Mouse (Mus musculus): Measurements from ENCODE around the gene Samhd1. TPM values are rescaled to one million over a fixed set of nuclear protein-coding genes. Genes with fewer than 3 reads are reported as not detected.

Gene Samhd1
- polyA plus RNA-seq, 1 experiment from 2014 or later, result 12.0 TPM

DNA sequence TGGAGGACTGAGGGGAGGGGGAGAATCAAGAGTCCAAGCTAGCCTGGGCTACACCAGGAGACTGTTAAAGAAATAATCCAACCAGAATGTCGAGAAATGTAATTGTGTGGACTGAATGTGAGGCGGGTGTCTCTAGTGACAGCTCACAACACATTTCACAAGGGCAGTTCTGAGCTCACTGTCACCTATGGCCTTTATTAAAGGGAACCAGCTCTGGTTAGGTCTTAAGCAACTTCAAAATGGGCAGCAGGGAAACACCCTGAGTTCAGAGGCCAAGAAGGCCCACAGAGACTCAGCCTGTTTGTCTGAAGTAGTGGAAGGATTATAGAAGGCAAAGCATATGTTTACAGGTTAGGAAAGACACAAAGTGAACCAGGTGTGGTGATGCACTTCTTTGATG lies 18.2 kb upstream of the Samhd1 start:
- no peaks in the 10 kb centered on the region for H3K9me3 ChIP-seq
- H3K27me3 ChIP-seq, result no peaks in the 10 kb centered on the region
- no peak overlapping the region for H3K27ac ChIP-seq (replicated peaks)
- H3K4me2 ChIP-seq, result no peak overlapping the region
- H3K4me3 ChIP-seq, result no peak overlapping the region
- H3K4me1 ChIP-seq (replicated peaks), result no peaks in the 10 kb centered on the region
- H3K9ac ChIP-seq, result no peak overlapping the region
- no peak for ATAC-seq (ENCODE audit: low read depth)
- H3K36me3 ChIP-seq, result peaks cover 70% of the 10 kb centered on the region
- WGBS, result 90% methylated on average over 2 of the region's 2 CpGs

DNA sequence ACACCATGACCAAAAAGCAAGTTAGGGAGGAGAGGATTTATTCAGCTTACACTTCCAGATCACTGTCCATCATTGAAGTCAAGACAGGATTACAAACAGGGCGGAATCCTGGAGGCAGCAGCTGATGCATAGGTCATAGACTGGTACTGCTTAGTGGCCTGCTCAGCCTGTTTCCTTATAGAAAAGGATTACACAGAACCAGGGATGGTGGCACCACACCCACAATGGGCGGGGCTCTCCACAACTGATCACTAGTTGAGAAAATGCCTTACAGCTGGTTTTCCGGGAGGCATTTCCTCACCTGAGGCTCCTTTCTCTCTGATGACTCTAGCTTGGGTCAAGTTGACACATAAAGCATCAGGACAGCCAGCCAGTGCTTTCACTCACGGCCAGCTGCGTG lies 13.4 kb upstream of the Samhd1 start:
- H3K36me3 ChIP-seq, result peaks cover 56% of the 10 kb centered on the region
- H3K4me2 ChIP-seq, result no peak overlapping the region
- H3K27me3 ChIP-seq, result no peaks in the 10 kb centered on the region
- no peak for ATAC-seq (ENCODE audit: low read depth)
- WGBS, result 92% methylated on average over 5 of the region's 5 CpGs
- H3K4me1 ChIP-seq (replicated peaks), result no peaks in the 10 kb centered on the region
- H3K9ac ChIP-seq, result no peak overlapping the region
- no peaks in the 10 kb centered on the region for H3K9me3 ChIP-seq
- no peak overlapping the region for H3K27ac ChIP-seq (replicated peaks)
- H3K4me3 ChIP-seq, result no peak overlapping the region

DNA sequence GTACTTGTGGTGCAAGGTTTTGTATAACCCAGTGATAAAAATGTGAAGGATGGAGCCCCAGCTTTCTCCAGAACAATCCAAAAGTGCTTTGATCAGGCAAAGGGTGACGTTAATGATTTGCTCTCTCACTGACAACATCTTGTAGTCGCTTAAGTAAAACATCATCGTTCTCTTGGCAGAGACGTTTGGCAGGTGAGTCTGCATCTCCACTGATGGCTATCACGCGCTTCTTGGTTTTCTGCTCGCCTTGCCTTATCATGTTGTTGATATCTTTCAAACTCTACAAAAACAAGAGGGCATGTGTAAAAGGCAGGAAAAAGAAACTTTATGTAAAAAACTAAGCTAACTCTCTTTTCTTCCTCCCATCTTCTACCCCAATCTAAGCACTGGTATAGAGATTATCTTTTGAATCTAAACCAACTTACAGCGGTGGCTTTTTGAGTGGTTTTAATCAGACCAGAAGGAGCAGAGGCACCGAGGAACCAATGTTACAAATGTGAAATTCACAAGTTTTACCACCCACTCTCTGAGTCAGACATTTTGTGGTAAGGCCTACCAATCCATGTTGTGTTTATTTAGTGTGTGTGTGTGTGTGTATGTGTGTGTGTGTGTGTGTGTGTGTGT lies 12.4 kb upstream of the Samhd1 start:
- no peak overlapping the region for H3K9ac ChIP-seq
- peaks cover 50% of the 10 kb centered on the region for H3K36me3 ChIP-seq
- no peaks in the 10 kb centered on the region for H3K4me1 ChIP-seq (replicated peaks)
- WGBS, result 91% methylated on average over 9 of the region's 9 CpGs
- H3K27ac ChIP-seq (replicated peaks), result no peak overlapping the region
- no peaks in the 10 kb centered on the region for H3K9me3 ChIP-seq
- no peak for ATAC-seq (ENCODE audit: low read depth)
- H3K4me2 ChIP-seq, result no peak overlapping the region
- H3K4me3 ChIP-seq, result no peak overlapping the region
- H3K27me3 ChIP-seq, result no peaks in the 10 kb centered on the region

DNA sequence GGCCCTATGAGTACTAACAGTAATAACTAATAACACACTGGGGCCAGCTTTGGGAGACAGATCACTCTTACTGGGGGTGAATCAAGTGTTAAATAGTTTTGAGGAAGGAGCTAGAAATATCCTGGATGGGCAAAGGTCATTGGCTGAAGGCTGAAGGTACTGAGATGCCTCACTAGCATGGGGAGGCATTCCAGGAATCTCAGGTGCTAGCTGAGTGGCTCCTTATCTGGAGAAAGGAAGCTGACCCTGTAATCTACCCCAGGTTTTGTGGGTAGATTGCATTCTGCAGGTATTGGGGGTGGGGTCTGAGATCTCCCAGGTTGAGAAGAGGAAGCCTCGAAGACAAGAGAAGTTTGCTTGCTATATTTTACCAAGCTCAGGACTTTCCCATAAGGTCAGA lies 10.1 kb upstream of the Samhd1 start:
- WGBS, result 76% methylated on average over 1 of the region's 1 CpGs
- H3K27me3 ChIP-seq, result no peaks in the 10 kb centered on the region
- H3K4me2 ChIP-seq, result no peak overlapping the region
- no peak for ATAC-seq (ENCODE audit: low read depth)
- H3K9me3 ChIP-seq, result 0 out of 2 replicates have a peak, but pooled peaks cover 4% of the 10 kb centered on the region
- peaks cover 29% of the 10 kb centered on the region for H3K36me3 ChIP-seq
- H3K27ac ChIP-seq (replicated peaks), result no peak overlapping the region
- no peaks in the 10 kb centered on the region for H3K4me1 ChIP-seq (replicated peaks)
- H3K4me3 ChIP-seq, result no peak overlapping the region
- no peak overlapping the region for H3K9ac ChIP-seq

DNA sequence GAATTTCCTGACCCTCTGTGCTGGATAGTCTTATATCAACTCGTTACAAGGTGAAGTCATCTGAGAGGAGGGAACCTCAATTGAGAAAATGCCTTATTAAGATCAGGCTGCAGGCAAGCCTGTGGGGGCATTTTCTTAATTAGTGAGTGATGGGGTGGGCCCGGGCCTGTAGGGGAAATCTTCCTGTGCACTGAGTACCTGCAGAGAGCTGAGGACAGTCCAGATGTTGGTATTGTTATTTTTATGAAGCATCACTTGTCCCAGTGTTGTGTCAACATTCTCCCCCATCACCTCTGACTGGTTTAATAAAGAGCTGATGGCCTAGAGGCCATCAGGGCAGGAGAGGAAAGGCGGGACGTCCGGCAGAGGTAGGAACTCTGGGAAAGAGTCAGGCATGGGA lies 9.1 kb upstream of the Samhd1 start:
- ATAC-seq (ENCODE audit: low read depth), result no peak
- Histone ChIP-seq H3K4me1 (replicated peaks) (no peaks in the 10 kb centered on the region), H3K27ac (replicated peaks) (no peak overlapping the region), H3K27me3 (no peaks in the 10 kb centered on the region), H3K36me3 (peaks cover 19% of the 10 kb centered on the region), H3K4me2 (no peak overlapping the region), H3K9ac (no peak overlapping the region), H3K9me3 (peaks cover 12% of the 10 kb centered on the region; the same call in 1 of the 2 replicates), H3K4me3 (no peak overlapping the region)
- 85% methylated on average over 5 of the region's 5 CpGs for WGBS

DNA sequence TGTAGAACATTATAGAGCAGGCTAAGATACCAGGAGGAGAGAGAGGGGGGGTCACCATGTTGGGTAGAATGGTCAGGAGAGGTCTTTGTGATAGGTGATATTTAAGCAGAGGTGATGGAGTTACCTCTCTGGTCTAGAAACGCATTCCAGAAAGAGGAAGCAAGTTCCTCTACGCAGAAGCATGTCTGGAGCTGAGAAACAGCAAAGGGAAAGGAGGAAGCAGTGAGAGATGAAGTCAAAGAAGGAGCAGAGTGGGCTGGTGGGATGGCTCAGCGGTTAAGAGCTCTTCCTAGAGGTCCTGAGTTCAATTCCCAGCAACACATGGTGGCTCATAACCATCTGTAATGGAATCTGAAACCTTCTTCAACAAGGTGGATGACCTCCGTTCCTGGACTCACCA lies 6.9 kb upstream of the Samhd1 start:
- no peak overlapping the region for H3K9ac ChIP-seq
- H3K9me3 ChIP-seq, result peaks cover 12% of the 10 kb centered on the region; the same call in 1 of the 2 replicates
- H3K4me3 ChIP-seq, result no peak overlapping the region
- no peak for ATAC-seq (ENCODE audit: low read depth)
- H3K27ac ChIP-seq (replicated peaks), result no peak overlapping the region
- H3K36me3 ChIP-seq, result peaks cover 2% of the 10 kb centered on the region; the same call in 1 of the 2 replicates
- H3K27me3 ChIP-seq, result no peaks in the 10 kb centered on the region
- H3K4me1 ChIP-seq (replicated peaks), result no peaks in the 10 kb centered on the region
- H3K4me2 ChIP-seq, result no peak overlapping the region
- WGBS, result 89% methylated on average over 4 of the region's 4 CpGs

DNA sequence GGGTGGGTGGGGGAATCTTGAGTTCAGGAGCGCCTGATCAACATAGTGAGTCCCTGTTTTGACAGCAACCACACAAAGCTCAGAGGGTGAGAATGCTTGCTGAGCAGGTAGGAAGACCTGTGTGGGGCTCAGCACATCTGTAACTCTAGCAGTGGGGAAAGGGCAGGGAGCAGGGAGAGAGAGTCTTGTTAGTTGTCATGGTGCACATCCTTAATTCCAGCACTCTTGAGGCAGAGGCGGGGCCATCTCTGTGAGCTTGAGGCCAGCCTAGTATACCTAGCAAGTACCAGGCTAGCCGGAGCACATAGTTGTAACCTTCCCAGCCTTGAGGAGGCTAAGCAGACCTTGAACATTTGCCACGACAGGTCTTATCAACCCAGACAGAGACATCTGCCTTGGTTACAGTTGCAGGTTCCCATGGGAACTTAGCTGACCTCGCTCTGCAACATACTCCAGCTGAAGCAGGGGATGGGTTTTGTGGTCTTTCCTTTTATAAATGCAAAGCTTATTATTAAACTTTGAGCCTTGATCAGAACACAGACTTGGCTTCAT lies 4.3 kb upstream of the Samhd1 start:
- 93% methylated on average over 5 of the region's 5 CpGs for WGBS
- Histone ChIP-seq H3K9ac (no peak overlapping the region), H3K27me3 (no peaks in the 10 kb centered on the region), H3K4me2 (no peak overlapping the region), H3K4me3 (no peak overlapping the region), H3K27ac (replicated peaks) (no peak overlapping the region), H3K9me3 (peaks cover 12% of the 10 kb centered on the region; the same call in 1 of the 2 replicates), H3K36me3 (no peaks in the 10 kb centered on the region), H3K4me1 (replicated peaks) (peaks cover 6% of the 10 kb centered on the region)
- ATAC-seq (ENCODE audit: low read depth), result no peak

DNA sequence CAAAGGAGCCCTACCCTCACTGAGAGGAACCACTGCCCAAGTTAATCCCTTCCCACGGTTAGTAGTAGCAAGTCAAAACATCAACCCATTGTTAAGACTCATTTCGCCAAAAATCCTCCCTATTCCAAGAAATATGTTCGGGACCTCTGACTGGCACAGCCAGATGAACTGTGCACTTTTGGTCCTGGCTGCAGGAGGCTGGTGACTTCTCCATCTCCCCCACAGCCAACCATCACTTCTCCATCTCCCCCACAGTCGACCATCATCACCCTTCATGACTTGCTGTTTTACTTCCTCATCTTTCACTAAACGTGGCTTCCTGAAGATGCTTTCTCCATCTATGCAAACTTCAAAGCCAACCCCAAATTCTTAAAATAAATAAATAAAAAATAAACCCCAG lies 3.7 kb upstream of the Samhd1 start:
- ATAC-seq (ENCODE audit: low read depth), result no peak
- no peak overlapping the region for H3K27ac ChIP-seq (replicated peaks)
- no peak overlapping the region for H3K4me3 ChIP-seq
- no peaks in the 10 kb centered on the region for H3K36me3 ChIP-seq
- 80% methylated on average over 5 of the region's 5 CpGs for WGBS
- no peaks in the 10 kb centered on the region for H3K27me3 ChIP-seq
- H3K4me2 ChIP-seq, result no peak overlapping the region
- H3K9ac ChIP-seq, result no peak overlapping the region
- H3K9me3 ChIP-seq, result peaks cover 12% of the 10 kb centered on the region; the same call in 1 of the 2 replicates
- peaks cover 12% of the 10 kb centered on the region for H3K4me1 ChIP-seq (replicated peaks)

DNA sequence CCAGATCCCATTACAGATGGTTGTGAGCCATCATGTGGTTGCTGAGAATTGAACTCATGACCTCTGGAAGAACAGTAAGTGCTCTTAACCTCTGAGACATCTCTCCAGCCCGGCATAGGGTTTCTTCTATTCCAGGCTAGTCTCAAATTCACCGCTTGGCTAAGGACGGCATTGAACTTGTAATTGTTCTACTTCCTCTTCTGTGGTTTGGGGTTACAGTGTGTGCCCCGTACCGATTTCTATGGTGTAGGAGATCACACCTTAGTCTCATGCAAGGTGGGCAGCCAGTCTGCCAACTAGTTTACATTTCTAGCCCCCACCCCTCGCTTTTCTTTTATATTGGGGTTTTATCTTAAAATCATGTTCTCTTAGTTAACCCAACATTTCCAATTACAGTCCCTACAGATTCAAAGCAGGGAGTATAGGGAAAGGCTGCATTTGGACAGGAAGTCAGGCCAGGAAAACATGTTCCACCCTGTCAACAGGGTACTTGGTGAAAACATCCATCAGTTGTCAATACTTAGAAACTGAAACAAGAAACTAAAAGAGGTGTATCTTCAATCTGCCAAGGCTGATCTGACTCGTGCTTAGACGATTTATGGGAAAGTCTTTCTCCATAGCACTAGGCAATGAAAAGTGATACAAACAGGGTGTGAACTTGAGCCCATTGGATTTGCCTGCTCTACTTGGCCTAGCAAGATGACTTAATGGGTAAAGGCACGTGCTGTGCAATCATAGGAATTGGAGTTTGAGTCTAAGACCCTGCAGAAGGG lies 3.1 kb upstream of the Samhd1 start:
- Histone ChIP-seq H3K4me3 (no peak overlapping the region), H3K27ac (replicated peaks) (no peak overlapping the region), H3K4me1 (replicated peaks) (peaks cover 16% of the 10 kb centered on the region), H3K9me3 (peaks cover 12% of the 10 kb centered on the region; the same call in 1 of the 2 replicates), H3K36me3 (no peaks in the 10 kb centered on the region), H3K9ac (no peak overlapping the region), H3K27me3 (no peaks in the 10 kb centered on the region), H3K4me2 (no peak overlapping the region)
- no peak for ATAC-seq (ENCODE audit: low read depth)
- 88% methylated on average over 9 of the region's 9 CpGs for WGBS

DNA sequence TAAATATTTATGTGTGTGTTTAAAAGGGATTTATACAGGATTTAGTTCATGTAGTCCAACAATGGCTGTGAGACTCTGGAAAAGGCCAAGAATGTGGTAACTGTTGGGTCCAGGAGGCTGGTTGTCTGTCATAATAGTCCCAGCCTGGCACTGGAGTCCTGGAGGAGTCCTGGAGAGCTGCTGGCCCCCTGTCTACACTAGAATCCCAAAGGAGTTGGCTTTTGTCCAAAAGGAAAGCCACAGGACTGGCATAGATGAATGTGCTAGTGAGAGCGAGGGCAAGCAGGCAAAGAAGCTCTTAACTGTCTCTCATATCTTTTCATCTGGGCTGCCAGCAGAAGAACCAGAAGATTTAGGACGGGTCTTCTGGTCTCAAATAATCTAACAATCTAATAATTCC lies 1.6 kb upstream of the Samhd1 start:
- Histone ChIP-seq H3K4me3 (no peak overlapping the region), H3K4me2 (no peak overlapping the region), H3K36me3 (no peaks in the 10 kb centered on the region), H3K27ac (replicated peaks) (no peak overlapping the region), H3K9ac (no peak overlapping the region), H3K27me3 (no peaks in the 10 kb centered on the region), H3K9me3 (peaks cover 12% of the 10 kb centered on the region; the same call in 1 of the 2 replicates), H3K4me1 (replicated peaks) (peaks cover 17% of the 10 kb centered on the region)
- WGBS, result 66% methylated on average over 2 of the region's 2 CpGs
- no peak for ATAC-seq (ENCODE audit: low read depth)

DNA sequence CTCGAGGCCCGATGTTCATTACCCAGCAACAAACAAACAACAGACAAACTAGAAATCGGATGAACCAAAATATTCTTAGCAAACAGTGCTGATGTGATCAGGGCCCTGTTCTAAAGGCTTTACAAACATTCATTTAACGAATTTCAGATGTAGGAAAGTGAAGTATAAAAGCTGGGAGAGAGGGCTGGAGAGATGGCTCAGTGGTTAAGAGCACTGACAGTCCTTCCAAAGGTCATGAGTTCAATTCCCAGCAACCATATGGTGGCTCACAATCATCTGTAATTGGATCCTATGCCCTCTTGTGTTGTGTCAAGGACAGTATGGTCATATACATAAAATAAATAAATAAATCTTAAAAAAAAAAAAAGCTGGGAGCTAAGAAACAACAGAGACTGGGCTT lies 1.1 kb upstream of the Samhd1 start:
- H3K4me2 ChIP-seq, result no peak overlapping the region
- H3K27me3 ChIP-seq, result no peaks in the 10 kb centered on the region
- peaks cover 11% of the 10 kb centered on the region; the same call in 1 of the 2 replicates for H3K9me3 ChIP-seq
- no peaks in the 10 kb centered on the region for H3K36me3 ChIP-seq
- no peak overlapping the region for H3K27ac ChIP-seq (replicated peaks)
- no peak overlapping the region for H3K9ac ChIP-seq
- no peak for ATAC-seq (ENCODE audit: low read depth)
- WGBS, result 93% methylated on average over 4 of the region's 4 CpGs
- no peak overlapping the region for H3K4me3 ChIP-seq
- peaks cover 17% of the 10 kb centered on the region for H3K4me1 ChIP-seq (replicated peaks)

DNA sequence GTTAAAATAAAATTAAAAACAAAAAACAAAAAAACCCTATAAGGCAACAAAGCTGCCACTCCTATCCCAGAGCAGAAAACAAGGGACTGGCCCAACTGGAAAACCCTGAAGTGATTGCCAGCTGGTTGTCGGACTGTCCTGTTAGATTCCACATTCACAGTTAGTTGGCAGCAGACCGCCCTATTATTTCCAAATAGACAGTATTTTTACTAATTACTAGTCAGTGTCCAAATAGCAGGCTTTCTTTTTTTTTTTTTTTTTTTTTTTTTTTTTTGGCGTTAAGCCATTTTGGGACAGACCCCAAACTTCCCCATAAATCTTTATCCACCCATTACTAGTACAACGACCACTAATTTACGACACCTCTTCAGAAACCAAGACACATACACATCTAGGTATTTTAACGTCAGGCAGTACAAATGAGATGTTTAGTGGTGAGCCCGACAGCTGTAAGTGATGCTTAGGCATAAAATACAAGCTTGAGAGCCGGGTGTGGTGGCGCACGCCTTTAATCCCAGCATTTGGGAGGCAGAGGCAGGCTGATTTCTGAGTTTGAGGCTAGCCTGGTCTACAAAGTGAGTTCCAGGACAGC lies 560 bp upstream of the Samhd1 start:
- Histone ChIP-seq H3K36me3 (no peaks in the 10 kb centered on the region), H3K9me3 (peaks cover 8% of the 10 kb centered on the region; the same call in 1 of the 2 replicates), H3K27me3 (no peaks in the 10 kb centered on the region), H3K9ac (peak overlapping the region; percentile 76), H3K4me1 (replicated peaks) (peaks cover 17% of the 10 kb centered on the region), H3K4me2 (peak overlapping the region; percentile 97), H3K4me3 (peak overlapping the region; percentile 75), H3K27ac (replicated peaks) (peak overlapping the region; percentile 39; the same call in 1 of the 2 replicates)
- WGBS, result 68% methylated on average over 10 of the region's 10 CpGs
- peak; percentile 28; the same call in 1 of the 2 replicates for ATAC-seq (ENCODE audit: low read depth)

Measured in neural tube, embryonic 13.5 days (tissue).